Mouse (Mus musculus) embryo, embryonic 10 days (tissue): ENCODE measurements at regions not wholly inside any gene's neighbourhood (a gene's known extent, or its start where the extent isn't known, plus 50 kb on each side); places are given as distances from the start of the nearest gene placed in this dataset.
"Not testable (repeated sequence)": the region's sequence is repeated elsewhere in the genome, so short reads cannot be mapped to it uniquely, and the experiment has no call there.

ENCODE experiments used
- DNase-seq: peaks from one replicate; pipeline ENCODE4 v3.0.0-alpha.2; 2015; ENCODE audit warnings: low spot score

GRCm38 (mm10) chr13:58663316-58663715 lies 52.6 kb upstream of the Slc28a3 start:
- peak; percentile 73 for DNase-seq

DNA sequence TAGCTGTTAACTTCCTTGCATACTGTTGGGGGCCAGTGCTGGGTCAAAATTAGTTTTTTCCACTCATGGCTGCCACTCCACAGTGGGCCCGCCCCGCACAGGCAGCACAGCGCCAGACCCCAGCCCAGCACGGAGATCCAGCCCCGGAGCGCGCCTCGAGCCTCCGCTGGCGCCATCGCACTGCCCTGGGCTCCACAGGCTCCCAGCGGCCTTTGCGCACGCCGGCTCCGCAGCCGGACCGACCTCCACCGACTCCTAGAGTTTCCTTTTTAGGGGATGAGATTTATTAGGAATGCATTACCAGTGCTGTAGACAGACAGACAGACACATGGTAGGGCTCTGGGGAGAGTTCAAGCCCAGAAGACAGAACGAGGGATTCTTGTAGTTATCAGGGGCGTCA lies 58.0 kb upstream of the Slc28a3 start:
- peak; percentile 14 for DNase-seq

- DNase-seq: no peak
These were observed 59.5 kb upstream of the Slc28a3 start for GRCm38 (mm10) chr13:58670206-58670605.

DNA sequence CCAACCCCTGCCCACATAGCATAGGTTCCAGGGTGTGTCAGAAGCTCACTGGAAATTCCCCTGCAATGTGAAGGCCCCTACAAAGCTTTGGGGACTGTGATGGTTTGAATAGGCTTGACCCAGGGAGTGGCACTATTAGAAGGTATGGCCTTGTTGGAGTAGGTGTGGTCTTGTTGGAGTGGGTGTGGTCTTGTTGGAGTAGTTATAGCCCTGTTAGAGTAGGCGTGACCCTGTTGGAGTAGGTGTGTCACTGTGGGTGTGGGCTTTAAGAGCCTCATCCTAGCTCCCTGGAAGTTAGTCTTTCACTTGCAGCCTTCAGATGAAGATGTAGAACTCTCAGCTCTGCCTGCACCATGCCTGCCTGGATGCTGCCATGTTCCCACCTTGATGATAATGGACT lies 64.9 kb upstream of the Slc28a3 start:
- not testable (repeated sequence) for DNase-seq

DNA sequence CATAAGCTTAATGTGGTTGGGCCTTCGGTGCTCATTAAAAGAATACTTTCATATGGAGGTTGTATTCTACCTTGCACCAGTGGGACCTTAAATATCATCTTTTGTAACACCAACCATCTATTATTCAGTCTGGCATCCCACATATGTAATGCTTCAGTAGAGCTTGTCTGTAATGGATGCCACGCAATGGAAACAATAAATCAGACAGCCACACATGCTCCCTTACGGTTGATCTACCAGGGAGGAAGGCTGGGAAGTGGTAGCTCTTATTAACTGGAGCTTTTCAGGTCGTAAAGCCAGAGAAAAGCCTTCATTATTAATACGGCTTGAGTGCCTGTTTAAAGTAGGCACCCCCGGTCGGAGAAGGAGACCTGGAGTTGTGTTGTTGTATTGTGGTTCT lies 66.8 kb upstream of the Slc28a3 start:
- no peak for DNase-seq

DNA sequence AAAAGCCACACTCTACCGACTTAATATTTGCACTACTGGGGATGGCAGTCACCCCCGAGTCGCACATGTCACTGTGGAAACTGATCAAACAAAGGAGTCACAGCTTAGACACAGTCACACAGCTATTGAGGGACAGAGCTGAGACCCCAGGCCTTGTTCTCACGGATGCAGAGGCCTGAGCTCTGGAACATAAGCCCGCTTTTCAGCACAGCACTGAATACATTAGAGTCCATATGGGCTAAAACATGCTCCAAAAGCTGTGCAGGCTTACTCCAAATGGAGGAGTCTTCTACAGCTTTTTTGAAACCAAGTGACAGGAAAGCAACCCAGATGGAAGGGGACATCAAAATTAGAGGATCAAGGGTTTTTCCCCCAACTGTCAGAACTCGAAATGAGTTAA lies 69.0 kb upstream of the Slc28a3 start:
- no peak for DNase-seq

- DNase-seq: no peak
These were observed 76.1 kb upstream of the Slc28a3 start for GRCm38 (mm10) chr13:58686822-58687221.

- no peak for DNase-seq
These were observed 76.9 kb upstream of the Slc28a3 start for GRCm38 (mm10) chr13:58687609-58688008.

- no peak for DNase-seq
These were observed 77.6 kb upstream of the Slc28a3 start for GRCm38 (mm10) chr13:58688249-58688648.

GRCm38 (mm10) chr13:58694703-58695102 lies 84.0 kb upstream of the Slc28a3 start:
- DNase-seq: peak; percentile 24

- no peak for DNase-seq
These were observed 85.3 kb upstream of the Slc28a3 start for GRCm38 (mm10) chr13:58695964-58696363.

GRCm38 (mm10) chr13:58700021-58700420 lies 89.3 kb upstream of the Slc28a3 start:
- no peak for DNase-seq

- no peak for DNase-seq
These were observed 93.5 kb upstream of the Slc28a3 start for GRCm38 (mm10) chr13:58704141-58704540.

DNA sequence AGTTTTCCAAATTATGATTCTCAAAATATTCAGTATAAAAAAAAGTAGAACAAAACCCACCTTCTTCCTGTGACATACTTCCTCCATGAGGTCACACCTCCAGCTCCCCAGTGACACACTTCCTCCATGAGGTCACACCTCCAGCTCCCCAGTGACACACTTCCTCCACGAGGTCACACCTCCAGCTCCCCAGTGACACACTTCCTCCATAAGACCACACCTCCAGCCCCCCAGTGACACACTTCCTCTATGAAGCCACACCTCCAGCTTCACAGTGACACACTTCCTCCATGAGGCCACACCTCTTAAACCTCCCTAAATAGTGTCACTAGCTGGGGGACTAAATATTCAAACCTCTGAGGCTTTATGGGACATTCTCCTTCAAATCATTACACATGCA lies 89.8 kb upstream of the Ntrk2 start:
- no peak for DNase-seq

GRCm38 (mm10) chr13:58730500-58731105 lies 75.8 kb upstream of the Ntrk2 start:
- DNase-seq: no peak

DNA sequence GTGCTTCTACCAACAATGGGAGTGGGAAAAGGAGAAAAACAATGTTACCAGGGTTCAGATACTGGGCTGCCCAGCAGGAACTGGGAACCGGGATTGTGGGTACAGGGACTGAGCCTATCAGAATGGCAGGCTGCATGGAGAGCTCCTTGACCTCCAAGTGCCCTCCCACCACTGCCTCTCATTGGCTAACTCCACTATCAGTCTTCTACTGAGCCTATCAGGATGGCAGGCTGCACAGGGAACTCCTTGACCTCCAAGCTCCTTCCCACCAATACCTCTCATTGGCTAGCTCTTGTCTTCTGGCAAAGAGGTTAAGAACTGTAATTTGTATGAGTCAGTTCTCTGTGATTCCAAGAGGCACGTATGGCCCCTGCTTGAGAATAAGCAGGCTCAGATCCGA lies 73.6 kb upstream of the Ntrk2 start:
- peak; percentile 22 for DNase-seq

GRCm38 (mm10) chr13:58733615-58734014 lies 72.8 kb upstream of the Ntrk2 start:
- DNase-seq: no peak

DNA sequence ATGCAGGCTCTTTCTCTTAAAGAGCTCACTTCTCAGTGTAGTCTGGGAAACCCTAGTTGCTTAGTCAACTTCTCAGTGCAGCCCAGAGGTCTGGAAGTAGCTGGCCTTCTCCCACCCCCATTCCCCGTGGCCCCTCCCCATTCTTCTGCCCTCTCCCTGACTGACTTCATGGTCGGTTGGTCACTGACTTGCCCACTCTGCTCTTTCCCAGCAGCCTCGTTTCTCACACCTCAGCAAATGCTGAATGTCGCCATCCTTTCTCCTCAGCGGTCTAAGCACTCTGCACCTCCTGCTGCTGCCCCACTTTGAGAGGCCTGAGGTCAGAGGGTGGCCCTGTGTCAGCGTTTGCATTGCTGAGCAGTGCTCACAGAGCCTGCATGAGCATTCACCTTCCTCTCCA lies 70.8 kb upstream of the Ntrk2 start:
- DNase-seq: no peak

GRCm38 (mm10) chr13:58740731-58741130 lies 65.6 kb upstream of the Ntrk2 start:
- DNase-seq: no peak

DNA sequence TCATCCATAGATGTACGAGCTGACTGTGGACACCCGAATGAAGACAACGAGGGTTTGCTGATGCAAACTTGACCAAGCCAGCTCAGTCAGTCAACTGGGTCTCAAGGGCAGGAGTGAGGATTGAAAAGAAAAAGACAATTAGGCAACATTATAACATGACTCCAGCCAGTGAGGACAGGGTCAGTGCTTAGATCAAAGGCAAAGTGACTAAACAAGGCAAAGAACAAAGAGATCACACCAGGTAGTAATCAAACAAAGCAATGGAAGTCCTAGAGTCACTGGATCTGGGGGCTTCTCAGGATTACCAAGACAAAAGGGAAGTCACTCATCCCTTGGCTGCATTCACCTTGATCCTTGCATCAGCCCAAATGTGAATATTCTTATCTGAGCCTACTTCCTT lies 60.3 kb upstream of the Ntrk2 start:
- no peak for DNase-seq

GRCm38 (mm10) chr13:58747685-58748084 lies 58.7 kb upstream of the Ntrk2 start:
- no peak for DNase-seq

DNA sequence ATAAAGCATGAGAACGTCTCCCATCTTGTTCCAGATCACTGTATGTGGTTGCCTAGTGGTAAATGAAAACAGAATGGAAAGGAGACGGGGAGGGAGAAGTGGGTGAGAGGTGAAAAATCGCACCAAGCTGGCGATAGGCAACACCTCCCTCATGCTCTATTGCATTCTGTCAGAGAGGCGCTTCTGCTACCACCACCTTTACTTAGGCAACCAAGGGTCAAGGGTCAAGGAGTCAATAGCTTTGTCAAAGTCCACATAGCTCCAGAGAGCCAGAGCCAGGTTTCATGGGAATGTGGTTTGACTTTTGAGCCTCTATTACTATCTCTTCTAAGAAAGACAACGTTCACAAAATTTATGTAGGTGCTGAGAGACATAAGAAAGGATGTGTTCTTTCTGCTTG lies 50.2 kb upstream of the Ntrk2 start:
- peak; percentile 21 for DNase-seq
